Mouse (Mus musculus) embryo, embryonic 11.5 days (tissue): ENCODE measurements around the gene Ddx17.

Experiments
- DNase-seq: peaks from one replicate; pipeline ENCODE4 v3.0.0-alpha.2; 2012; ENCODE audit warnings: low read depth, low spot score

The Ddx17 gene

DNA sequence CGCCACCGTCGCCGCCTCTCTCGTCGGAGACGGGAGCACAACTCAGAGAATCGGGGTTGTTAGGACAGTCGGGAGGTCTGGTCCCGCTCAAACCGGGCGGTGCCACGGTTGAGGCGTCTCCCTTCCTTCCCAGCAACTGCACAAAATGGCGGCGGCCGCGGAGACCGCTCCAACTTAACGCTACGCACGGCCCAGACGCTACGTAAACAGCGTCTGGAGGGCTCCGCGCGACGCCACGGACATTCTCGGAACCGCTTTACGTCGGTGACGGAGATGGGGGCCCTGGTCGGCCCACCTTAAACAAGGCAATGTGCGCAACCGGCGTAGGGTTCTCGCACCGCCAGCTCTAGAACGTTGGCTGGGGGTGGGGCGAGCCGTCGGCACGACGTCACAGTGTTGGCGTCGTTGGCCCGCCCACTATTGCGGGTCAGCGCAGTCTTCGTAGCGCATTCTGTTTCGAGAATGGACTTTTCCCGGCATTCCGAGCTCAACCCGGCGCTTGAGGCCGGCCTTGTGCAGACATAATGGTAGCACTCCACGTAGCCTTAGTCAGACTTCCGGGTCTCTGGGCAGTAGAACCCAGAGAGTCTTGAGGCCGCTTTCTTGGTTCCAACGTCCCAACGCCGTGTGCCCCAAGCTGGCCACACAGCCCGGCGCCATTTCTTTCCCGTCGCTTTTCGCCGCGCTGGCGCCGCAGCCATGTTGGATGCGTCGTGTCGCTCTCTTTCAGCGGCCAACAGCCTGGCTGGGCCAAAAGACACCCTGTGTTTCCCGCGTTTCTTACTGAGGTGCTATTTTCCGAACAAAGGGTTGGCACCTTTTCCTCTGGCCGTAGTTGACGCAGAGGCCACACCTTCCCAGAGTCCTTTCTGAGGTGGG, at the start of gene Ddx17:
Gene Ddx17 (minus strand): TSS at position 332 of the 879 bp plus-strand sequence.
- peak; percentile 96 for DNase-seq

DNA sequence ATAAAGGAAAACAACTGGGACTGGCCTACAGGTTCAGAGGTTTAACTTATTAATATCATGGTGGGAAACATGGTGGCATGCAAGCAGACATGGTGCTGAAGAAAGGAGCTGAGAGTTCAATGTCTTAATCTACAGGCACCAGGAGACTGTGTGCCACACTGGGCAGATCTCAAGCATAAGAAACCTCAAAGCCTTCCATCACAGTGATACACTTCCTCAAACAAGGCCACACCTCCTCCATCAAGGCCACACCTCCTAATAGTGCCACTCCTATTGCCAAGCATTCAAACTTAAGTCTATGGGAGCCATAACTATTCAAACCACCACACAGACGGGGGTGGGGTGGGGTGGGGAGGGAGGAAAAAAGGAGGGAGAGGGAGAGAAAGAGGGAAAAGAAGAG, 35.0 kb upstream of the Ddx17 start:
- DNase-seq: no peak

DNA sequence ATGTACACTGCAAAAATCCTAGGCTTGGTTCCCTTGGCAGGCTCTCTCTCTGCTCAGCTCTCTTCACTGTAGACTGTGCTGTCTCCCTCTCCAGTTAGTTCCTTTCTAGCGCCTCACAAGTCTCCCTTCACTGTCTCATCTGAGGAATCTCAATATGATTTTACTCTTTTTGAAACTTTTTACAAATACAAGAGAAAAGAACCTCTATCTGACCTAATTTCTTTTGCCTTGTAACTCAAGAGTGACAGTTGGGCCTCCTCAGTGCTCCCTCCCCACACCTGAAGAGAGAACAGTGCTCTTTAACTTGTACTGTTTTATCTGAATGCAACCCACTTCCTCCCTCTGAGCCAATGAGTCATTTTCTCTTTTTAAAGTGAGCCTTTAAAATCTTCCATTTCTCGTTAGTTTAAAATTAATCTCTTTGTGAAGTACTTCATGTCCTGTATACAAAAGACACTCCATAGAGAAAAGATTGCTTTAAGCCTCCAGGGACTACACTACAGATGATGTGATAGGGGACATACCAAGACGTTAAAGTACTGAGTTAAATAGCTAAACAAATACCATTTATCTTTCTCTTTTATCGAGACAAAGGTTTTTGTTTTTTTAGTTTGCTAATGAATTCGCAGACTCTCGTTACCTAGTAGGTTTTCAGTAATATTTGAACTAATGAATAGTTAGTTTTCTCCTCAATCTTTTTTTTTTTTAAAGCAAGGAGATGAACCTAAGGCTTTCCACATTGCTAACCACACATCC, 31.3 kb upstream of the Ddx17 start:
- DNase-seq: no peak

DNA sequence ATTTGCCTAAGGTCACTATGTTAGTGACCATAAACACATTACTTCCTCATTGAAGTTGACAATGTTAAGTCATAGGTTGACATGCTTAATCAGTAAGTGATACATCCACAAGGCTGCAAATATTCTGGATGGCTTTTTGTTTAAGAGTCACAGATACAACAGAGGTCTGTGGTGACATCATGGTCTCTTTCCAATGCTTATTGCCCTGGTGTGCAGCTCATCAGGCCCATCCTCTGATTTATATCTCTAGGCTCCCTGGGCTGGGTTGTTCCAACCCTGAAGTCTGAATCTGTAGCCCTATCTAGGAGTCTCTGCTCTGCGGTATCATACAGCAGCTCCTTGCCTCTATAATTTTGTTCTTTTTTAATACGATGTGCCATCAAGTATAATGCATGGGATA, 30.4 kb upstream of the Ddx17 start:
- DNase-seq: no peak

DNA sequence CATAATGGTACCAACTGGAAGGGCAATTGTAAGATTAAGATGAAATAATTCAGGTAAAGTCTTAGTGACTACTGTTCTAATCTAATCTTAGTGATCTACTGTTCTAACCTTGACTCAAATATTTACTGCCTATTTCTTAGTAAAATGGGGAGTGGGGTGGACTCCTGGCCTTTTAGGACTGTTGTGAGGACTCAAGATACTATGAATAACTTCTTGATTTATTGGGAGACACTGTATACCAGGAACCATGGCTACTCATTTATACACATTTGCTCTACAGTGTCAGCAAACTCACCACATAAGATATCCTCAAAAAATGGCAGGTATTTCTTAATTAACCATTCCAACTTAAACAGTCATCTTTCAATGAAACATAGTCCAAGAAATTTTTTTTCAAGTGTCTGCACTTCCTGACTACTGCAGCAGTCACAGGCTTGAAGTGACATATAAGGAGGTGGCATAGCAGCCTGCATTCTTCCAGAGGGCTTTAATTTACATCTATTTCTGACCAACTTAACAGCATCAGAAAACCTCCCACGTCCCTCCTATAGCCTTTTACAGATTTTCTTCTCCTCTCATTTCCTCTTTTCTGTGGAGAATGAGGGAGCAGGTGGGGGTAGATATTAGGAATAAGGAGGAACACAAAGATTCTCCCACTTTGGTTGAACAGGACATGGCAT, 29.1 kb upstream of the Ddx17 start:
- no peak for DNase-seq

DNA sequence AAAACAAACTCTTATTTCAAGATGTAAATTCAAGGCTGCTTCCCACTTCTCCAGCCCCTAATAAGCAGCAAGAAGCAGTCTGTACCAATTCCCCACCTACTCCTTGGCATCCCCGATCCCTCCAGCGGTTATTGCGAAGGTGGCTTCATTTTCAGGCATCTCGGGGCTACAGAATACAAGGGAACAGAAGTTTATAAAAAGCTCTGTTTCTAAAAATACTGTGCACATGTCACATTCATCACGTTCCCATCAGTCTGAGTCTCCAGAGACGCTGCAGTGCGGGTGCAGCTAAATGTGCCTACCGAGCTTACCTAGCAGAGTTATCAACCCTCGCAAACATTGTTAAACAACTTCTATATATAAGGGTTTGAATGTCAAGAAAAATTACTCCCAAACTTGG, 15.9 kb upstream of the Ddx17 start:
- DNase-seq: no peak

DNA sequence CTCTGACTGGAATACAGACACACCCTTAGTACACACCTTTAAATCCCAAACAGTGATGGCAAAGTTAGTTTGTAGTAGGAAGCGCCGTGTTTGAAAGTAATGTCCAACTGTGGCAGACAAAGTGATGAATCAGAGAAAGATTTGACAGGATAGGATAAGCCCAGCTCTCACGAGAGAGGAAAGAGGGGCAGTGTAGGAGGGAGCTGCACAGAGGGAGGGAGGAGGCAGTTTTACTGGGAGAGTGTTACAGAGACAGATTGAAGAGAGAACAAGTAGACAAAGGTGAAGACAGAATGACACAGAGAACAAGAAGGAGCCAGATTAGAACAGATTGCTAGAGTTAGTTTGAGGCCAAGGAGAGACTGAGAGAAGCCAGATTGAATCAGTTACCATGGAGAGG, 13.1 kb upstream of the Ddx17 start:
- no peak for DNase-seq

DNA sequence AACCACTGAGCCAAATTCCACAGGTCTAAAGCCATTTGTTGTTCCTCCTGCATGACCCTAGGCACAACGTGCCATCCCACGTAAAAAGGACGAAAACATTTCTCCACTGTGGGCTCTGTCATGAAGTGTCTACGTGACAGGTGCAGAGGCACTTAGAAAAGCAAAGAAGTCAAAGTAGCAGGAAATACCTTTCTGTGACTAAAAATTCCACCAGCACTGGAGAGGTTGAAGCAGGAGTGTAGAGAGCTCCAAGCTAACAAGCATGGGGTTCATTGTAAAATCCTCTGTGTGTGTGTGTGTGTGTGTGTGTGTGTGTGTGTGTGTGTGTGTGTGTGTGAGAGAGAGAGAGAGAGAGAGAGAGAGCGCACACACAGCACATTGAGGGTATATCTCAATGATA, 6.0 kb upstream of the Ddx17 start:
- DNase-seq: no peak

DNA sequence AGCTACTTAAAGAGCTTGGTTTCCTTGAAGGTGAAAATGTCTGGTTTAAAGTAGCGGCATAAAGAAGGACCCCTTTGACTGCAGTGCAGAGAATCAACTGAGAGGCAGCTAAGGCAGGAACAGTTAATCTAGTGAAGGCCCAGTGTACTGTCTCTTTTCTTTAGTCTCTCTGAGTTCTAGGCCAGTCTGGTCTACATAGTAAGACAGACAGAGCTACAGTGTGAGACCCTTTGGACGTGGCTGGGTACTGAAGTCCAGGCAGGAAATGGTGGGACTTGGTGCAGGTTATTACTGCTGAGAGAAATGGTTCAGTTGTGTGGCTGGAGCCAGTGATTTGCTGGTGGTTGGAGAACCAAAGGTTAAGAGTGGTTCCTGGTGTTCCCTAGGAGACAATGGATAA, 1.7 kb upstream of the Ddx17 start:
- no peak for DNase-seq

DNA sequence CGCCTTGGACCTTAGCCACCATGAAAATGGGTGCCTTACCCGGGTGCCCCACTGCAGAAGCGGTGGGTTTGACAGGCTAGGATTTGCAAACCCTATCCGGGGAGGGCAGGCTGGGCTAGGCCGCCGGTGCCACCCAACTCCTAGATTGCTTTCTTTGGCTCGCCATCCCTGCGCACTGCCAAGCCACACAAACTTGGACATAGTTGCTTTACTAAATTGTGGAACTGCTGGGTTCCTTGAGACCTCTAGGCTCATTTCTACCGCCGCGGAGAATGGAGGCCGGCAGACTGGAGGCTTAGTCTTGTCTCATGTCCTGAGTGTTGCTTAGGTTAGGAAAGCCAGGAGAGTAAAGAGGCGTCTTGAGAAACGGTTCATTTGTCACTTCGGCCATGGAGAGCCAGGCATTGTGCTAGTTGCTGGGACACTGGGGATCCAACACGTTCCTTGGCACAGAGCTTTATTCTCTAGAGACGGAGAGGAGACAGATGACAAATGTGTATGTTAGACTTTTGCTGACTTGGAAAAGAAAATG, 814 bp upstream of the Ddx17 start:
- DNase-seq: no peak

DNA sequence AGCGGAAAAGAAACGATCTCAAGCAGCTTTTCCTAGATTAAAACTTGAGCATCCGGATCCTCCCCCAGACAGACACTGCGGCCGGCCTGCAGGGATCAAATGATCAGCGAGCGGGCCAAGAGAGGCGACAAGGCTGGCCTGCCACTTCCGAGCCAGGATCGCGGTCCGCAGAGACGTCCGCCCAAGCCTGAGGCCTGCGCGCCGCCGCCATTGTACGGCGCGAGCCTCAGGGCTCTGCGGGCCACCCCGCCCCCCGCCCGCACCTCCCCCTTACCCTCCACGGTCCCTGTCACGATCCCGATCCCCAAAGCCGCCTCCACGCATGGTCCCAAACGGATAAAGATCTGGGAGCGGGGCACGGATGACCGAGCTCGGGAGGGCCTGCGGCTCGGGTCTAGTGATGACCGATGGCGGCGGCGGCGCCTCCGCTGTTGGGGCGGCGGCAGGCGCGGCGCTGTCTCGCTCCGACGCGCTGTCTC, 581 bp downstream of the Ddx17 start:
- peak; percentile 22 for DNase-seq

DNA sequence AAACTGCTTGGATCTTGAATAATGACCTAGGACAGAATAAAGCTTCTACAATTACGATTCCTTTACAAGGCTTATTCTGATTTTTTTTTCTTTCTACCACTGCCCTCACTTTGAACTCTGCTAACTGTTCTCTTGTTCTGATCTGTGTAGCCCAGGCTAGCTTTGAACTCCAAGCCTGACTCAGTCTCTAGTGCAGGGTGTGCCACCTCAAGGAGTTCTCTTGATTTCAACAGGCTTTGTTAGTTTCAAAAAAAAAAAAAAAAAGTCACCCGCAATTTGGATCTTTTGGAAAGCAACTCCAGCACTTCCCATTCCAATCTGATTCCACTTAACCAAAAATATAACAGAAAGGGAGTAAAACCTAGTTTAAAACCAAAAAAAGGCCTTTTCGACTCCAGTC, 1.0 kb downstream of the Ddx17 start:
- no peak for DNase-seq

DNA sequence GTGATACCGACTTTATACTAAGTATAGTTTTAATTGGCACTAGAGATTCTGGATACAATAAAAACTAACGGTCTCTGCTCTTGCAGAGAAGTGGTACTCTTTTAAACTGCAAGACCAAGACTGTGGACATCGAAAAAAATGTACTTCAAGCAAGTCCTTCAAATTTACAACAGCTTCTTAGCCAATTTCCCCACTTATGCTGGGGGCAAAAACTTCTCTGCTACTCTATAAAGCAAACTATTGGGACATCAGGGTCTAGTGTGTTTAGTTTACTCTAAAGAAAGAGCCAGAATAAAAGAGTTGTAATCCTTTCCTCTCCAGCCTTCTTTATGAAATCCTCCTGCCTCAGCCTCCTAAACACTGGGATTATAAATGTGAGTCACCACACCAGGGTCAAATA, 2.6 kb downstream of the Ddx17 start:
- DNase-seq: no peak

DNA sequence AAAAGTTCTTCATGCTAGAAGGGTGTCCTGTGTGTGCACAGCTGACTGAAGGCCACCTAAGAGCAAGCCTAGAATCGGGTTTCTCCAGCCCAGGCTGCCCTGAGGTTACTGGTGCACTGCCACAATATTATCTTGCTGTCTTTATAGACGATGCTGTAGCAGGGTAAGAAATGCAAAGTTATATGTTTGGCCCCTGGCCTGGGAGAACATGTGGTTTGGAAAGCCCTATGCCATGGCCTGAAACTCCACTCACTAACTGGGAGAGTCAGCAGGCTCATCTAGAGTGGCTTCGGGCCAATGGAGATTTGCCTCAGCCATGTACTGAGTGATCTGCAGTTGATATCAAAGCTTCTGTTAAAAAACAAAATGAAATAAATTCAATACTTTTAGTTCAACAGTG, 12.7 kb downstream of the Ddx17 start:
- DNase-seq: no peak

DNA sequence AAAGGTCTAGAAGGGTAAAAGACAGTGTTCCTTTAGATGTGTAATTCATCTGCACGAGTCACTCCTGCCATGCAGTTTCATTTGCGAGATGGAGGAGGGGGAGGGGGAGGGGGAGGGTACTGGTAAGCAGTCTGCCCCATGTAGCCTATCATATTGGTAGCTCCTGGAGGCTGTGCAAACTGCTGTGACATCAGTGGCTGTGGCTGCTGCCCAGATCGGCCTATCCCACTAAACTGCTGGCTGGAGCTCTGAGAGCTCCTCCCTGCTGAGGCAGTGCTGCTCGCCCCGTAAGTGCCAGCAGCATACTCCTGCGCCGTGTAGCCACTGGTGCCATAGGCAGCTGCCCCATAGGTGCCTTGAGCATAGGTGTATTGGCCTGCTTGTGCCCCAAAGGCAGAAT, 16.6 kb downstream of the Ddx17 start:
- DNase-seq: no peak

DNA sequence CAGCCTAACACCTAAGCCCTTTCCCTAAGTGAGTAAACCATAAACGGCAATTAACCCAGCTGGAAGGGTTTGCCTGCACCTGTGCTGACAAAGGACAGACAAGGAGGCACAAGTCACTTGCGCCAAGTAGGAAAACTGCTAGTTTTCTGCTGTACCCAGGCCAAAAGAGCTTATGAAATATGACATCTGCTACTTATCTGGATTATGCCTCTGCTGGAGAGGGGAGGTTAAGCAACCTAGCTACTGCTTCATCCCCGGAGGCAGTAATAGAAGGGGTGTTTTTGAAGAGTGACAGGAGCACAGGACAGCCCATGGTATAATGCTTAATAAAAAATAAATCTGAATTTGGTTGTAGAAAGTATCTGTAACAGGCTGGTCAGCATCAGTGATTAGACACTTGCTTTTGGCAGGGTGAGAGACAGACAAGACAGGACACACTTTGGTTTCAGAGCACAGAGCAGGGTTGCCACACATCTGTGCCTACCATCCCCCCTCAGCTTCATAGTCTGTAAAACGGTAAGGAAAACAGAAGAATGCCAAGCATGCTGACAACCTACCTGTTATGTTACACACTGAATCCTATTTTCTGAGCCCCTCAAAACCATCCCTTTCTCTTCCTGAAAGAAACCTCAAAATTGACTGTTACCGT, 18.4 kb downstream of the Ddx17 start:
- no peak for DNase-seq

DNA sequence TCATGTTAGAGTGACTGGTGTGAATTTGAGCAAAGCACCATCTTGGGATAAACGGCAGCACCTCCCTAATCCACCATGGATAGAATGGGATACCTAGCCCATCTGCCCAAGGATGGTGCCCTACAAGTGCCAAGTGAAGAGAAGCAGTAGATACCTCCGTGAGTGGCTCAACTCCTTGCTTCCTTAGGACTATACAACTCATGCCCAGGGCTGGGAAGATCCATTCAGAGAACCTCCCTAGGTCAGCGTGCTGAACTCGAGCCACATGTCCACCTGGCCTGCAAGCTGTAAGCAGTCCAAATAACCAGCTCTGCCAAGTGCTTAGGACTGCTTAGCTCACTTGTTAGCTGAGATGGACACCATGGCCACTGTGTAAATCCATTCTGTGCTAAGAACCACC, 19.3 kb downstream of the Ddx17 start:
- DNase-seq: no peak

DNA sequence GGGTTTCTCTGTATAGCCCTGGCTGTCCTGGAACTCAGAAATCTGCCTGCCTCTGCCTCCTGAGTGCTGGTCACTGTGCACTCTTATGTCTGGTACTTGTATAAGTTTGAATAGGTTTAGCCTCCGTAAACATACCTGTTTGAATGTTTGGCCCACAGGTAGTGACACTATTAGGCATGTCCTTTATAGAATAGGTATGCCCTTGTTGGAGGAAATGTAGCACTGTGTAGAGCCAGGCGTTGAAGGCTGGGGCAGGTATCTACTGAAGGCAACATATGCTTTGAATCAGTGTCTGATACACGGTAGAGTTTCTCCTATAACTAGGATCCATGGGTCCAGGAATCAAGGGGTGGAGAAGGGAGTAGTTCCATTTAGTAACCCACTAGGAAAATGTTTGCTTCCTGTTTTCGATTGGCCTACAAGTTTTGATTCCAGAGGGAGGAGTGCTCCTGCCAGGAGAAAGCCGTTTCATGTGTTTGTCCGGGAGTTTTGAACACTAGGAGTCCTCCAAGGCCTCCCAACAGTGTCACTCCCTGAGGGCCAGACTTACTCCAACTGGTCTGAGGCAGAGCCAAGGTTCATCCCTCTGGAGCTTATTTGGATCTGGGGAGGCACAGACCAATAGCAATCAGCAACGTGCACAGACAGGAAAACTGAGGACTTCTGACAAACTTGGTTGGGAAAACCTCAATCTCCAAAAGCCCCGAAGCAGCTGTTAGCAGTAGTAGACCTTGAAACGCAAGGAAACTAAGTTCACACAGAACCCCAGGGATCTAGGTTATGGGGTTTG, 20.4 kb downstream of the Ddx17 start:
- no peak for DNase-seq

DNA sequence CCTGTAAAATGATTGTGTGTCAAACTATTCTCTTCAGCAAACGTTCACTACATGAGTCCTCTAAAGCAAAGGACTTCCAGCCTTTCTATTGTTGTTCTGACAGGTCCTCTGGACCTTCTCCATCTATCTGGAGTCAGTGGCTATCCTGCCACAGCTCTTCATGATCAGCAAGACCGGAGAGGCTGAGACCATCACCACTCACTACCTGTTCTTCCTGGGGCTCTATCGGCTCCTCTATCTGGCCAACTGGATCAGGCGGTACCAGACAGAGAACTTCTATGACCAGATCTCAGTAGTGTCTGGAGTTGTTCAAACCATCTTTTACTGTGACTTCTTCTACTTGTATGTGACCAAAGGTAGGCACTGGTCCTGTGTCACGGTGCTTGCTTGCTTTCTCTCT, 21.0 kb downstream of the Ddx17 start:
- no peak for DNase-seq

DNA sequence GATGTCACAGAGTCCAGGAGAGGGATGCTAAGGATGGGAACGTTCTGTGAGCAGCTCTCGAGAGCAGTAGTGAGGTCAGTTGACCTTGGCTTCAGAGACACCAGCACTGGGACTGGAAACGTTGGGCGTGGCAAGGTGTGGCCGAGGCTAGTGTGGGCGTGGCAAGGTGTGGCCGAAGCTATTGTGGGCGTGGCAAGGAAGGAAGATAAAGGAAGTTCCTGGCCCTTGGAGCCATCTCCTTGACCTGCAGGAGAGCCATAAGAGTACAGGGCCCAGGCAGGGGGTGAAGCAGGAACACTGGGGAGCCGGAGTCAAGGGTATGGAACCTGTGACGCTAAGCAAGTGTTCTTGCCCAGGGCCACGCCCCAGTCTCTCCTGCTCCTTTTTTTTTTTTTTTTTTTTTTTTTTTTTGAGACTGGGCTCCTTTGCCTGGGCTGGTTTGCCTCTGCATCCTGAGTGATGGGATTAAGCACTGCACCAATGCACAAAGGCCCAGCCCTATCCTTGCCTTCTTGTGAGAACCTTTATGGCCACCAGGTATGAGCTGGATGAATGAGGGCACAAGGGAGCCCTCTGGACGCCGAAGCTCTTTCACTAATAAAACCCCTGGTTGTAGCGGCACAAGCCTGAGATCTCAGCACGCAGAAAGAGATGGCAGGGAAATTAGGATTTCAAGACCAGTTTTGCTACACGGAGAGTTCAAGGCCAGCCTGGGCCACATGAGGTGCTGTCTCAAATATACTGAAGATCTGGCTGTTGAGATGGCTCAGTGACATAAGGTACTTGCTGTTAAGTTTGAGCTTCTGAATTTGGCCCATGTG, 26.9 kb downstream of the Ddx17 start:
- DNase-seq: no peak
